Mouse (Mus musculus): ENCODE measurements around the gene Rgs8. TPM values are rescaled to one million over a fixed set of nuclear protein-coding genes. Genes with fewer than 3 reads are reported as not detected.

The Rgs8 gene
- polyA plus RNA-seq, 1 experiment = 0.16 TPM

DNA sequence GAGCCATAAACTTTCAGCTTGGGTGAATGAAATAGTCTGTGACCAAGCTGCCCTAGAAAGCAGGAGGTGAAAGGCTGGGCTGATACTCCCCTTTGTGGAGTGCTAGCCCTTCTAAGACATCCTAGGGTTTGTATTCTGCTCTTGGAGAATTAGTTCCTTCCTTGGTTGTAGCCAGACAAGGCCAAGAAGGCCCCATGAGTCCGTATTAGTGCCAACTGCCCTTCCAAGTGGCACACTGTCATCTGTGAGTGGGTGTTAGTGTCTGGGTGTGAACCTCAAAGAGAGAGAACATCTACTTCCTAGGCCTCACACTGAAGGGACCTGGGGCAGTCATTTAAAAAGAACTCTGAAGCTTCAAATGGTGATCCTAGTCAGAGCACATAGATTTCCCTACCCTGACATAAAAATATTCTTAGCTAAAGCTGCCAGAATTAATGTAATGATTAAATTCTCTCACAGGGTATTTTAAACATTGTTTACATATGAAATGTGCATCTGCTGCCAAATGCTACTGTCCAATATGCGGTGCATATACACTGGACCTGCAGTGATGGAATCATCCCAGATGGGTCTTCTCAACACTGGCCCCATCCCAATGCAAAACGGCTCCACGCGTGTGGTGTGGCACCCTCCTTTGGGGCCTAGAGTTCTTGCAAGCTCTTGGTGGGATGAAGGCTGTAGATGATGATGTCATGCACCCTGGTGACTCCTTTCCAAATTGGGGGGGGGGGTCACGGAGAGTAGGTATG lies 41.7 kb downstream of the Rgs8 start:
- Histone ChIP-seq H3K4me2 (ENCODE audit: low read depth) (no peak overlapping the region), H3K4me3 (no peak overlapping the region), H3K36me3 (ENCODE audit: control insufficient read depth, insufficient read depth) (no peaks in the 10 kb centered on the region), H3K27me3 (ENCODE audit: control insufficient read depth, insufficient read depth, insufficient read length) (no peaks in the 10 kb centered on the region), H3ac (ENCODE audit: control insufficient read depth, insufficient read length) (no peak overlapping the region), H3K79me2 (ENCODE audit: control insufficient read depth, insufficient read depth) (no peaks in the 10 kb centered on the region)
- TF ChIP-seq POLR2A (IDR thresholded peaks at IDR 0.05; ENCODE audit: insufficient read length, low read depth) (no peak), USF1 (IDR thresholded peaks at IDR 0.05; ENCODE audit: low read depth) (no peak), CEBPB (IDR thresholded peaks at IDR 0.05; ENCODE audit: insufficient read depth, poor library complexity, severe bottlenecking) (no peak), MAX (IDR thresholded peaks at IDR 0.05; ENCODE audit: low read depth) (no peak), SRF (IDR thresholded peaks at IDR 0.05; ENCODE audit: control insufficient read depth, insufficient read length, low read depth) (no peak), TCF3 (IDR thresholded peaks at IDR 0.05; ENCODE audit: insufficient read length, low read depth) (no peak), TCF12 (IDR thresholded peaks at IDR 0.05; ENCODE audit: insufficient read depth, poor library complexity, severe bottlenecking) (no peak), POLR2AphosphoS2 (IDR thresholded peaks at IDR 0.05; ENCODE audit: insufficient read length, low read depth) (no peak), MYOD1 (IDR thresholded peaks at IDR 0.05; ENCODE audit: control insufficient read depth in 1 of 3, insufficient read length in 2 of 3, low read depth in 2 of 3) (no peak), REST (IDR thresholded peaks at IDR 0.05; ENCODE audit: insufficient read depth, insufficient read length) (no peak), MYOG (IDR thresholded peaks at IDR 0.05; ENCODE audit: control insufficient read depth in 1 of 3, insufficient read depth in 1 of 3, insufficient read length in 2 of 3, low read depth in 2 of 3) (no peak), E2F4 (IDR thresholded peaks at IDR 0.05; ENCODE audit: insufficient read depth) (no peak)

- Histone ChIP-seq H3ac (ENCODE audit: control insufficient read depth, insufficient read length) (no peak overlapping the region), H3K27me3 (ENCODE audit: control insufficient read depth, insufficient read depth, insufficient read length) (no peaks in the 10 kb centered on the region), H3K4me3 (no peak overlapping the region), H3K4me2 (ENCODE audit: low read depth) (no peak overlapping the region), H3K79me2 (ENCODE audit: control insufficient read depth, insufficient read depth) (no peaks in the 10 kb centered on the region), H3K36me3 (ENCODE audit: control insufficient read depth, insufficient read depth) (no peaks in the 10 kb centered on the region)
- TF ChIP-seq E2F4 (IDR thresholded peaks at IDR 0.05; ENCODE audit: insufficient read depth) (no peak), POLR2A (IDR thresholded peaks at IDR 0.05; ENCODE audit: insufficient read length, low read depth) (no peak)
Observed at GRCm38 (mm10) chr1:153695398-153695797, 42.6 kb downstream of the Rgs8 start.

DNA sequence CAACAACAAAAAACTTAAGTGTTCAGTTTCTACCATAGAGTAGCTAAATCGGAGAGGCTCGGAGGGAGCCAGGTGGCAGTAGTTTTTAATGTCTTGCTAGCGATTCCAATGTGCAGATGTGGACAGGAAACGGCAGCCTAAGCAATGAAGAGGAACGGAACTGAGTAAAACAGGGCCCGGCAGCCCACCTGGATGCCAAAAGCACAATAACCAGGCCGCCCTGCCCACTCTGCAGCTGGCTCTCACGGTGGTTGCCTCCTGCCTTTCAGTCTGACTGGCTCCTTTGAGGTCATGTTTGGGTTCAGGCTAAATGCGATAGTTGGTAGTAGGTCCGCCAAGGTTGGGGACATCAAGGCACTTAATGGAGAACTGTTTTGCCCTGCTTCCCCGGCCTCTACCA lies 43.3 kb downstream of the Rgs8 start:
- H3K4me2 ChIP-seq (ENCODE audit: low read depth) = no peak overlapping the region
- no peak overlapping the region for H3ac ChIP-seq (ENCODE audit: control insufficient read depth, insufficient read length)
- TF ChIP-seq USF1 (IDR thresholded peaks at IDR 0.05; ENCODE audit: low read depth) (no peak), POLR2A (IDR thresholded peaks at IDR 0.05; ENCODE audit: insufficient read length, low read depth) (no peak), CEBPB (IDR thresholded peaks at IDR 0.05; ENCODE audit: insufficient read depth, poor library complexity, severe bottlenecking) (no peak), REST (IDR thresholded peaks at IDR 0.05; ENCODE audit: insufficient read depth, insufficient read length) (no peak), MAX (IDR thresholded peaks at IDR 0.05; ENCODE audit: low read depth) (no peak), POLR2AphosphoS2 (IDR thresholded peaks at IDR 0.05; ENCODE audit: insufficient read length, low read depth) (no peak), E2F4 (IDR thresholded peaks at IDR 0.05; ENCODE audit: insufficient read depth) (no peak), TCF3 (IDR thresholded peaks at IDR 0.05; ENCODE audit: insufficient read length, low read depth) (no peak), MYOG (IDR thresholded peaks at IDR 0.05; ENCODE audit: control insufficient read depth in 1 of 3, insufficient read depth in 1 of 3, insufficient read length in 2 of 3, low read depth in 2 of 3) (no peak), TCF12 (IDR thresholded peaks at IDR 0.05; ENCODE audit: insufficient read depth, poor library complexity, severe bottlenecking) (no peak), MYOD1 (IDR thresholded peaks at IDR 0.05; ENCODE audit: control insufficient read depth in 1 of 3, insufficient read length in 2 of 3, low read depth in 2 of 3) (no peak), SRF (IDR thresholded peaks at IDR 0.05; ENCODE audit: control insufficient read depth, insufficient read length, low read depth) (no peak)
- no peak overlapping the region for H3K4me3 ChIP-seq
- no peaks in the 10 kb centered on the region for H3K79me2 ChIP-seq (ENCODE audit: control insufficient read depth, insufficient read depth)
- H3K27me3 ChIP-seq (ENCODE audit: control insufficient read depth, insufficient read depth, insufficient read length) = no peaks in the 10 kb centered on the region
- H3K36me3 ChIP-seq (ENCODE audit: control insufficient read depth, insufficient read depth) = no peaks in the 10 kb centered on the region

GRCm38 (mm10) chr1:153696541-153696940 lies 43.7 kb downstream of the Rgs8 start:
- H3ac ChIP-seq (ENCODE audit: control insufficient read depth, insufficient read length) = no peak overlapping the region
- no peak overlapping the region for H3K4me3 ChIP-seq

More at GRCm38 (mm10) chr1:153696541-153696940, 43.7 kb downstream of the Rgs8 start:
- H3K36me3 ChIP-seq (ENCODE audit: control insufficient read depth, insufficient read depth) = no peaks in the 10 kb centered on the region
- no peak overlapping the region for H3K4me2 ChIP-seq (ENCODE audit: low read depth)
- no peaks in the 10 kb centered on the region for H3K79me2 ChIP-seq (ENCODE audit: control insufficient read depth, insufficient read depth)
- no peak for TF ChIP-seq TCF12 (IDR thresholded peaks at IDR 0.05; ENCODE audit: insufficient read depth, poor library complexity, severe bottlenecking)
- no peak for TF ChIP-seq REST (IDR thresholded peaks at IDR 0.05; ENCODE audit: insufficient read depth, insufficient read length)
- TF ChIP-seq CEBPB (IDR thresholded peaks at IDR 0.05; ENCODE audit: insufficient read depth, poor library complexity, severe bottlenecking) = no peak
- TF ChIP-seq POLR2A (IDR thresholded peaks at IDR 0.05; ENCODE audit: insufficient read length, low read depth) = no peak
- TF ChIP-seq MAX (IDR thresholded peaks at IDR 0.05; ENCODE audit: low read depth) = no peak
- no peak for TF ChIP-seq TCF3 (IDR thresholded peaks at IDR 0.05; ENCODE audit: insufficient read length, low read depth)
- no peak for TF ChIP-seq SRF (IDR thresholded peaks at IDR 0.05; ENCODE audit: control insufficient read depth, insufficient read length, low read depth)
- TF ChIP-seq USF1 (IDR thresholded peaks at IDR 0.05; ENCODE audit: low read depth) = no peak
- no peak for TF ChIP-seq MYOD1 (IDR thresholded peaks at IDR 0.05; ENCODE audit: control insufficient read depth in 1 of 3, insufficient read length in 2 of 3, low read depth in 2 of 3)
- TF ChIP-seq E2F4 (IDR thresholded peaks at IDR 0.05; ENCODE audit: insufficient read depth) = no peak
- TF ChIP-seq MYOG (IDR thresholded peaks at IDR 0.05; ENCODE audit: control insufficient read depth in 1 of 3, insufficient read depth in 1 of 3, insufficient read length in 2 of 3, low read depth in 2 of 3) = no peak
- no peak for TF ChIP-seq POLR2AphosphoS2 (IDR thresholded peaks at IDR 0.05; ENCODE audit: insufficient read length, low read depth)
- H3K27me3 ChIP-seq (ENCODE audit: control insufficient read depth, insufficient read depth, insufficient read length) = no peaks in the 10 kb centered on the region
